Mouse (Mus musculus): ENCODE results near the gene Arhgef7. TPM values are rescaled to one million over a fixed set of nuclear protein-coding genes. Genes with fewer than 3 reads are reported as not detected.

Arhgef7 gene
- polyA plus RNA-seq, 1 experiment = 38.5 TPM

- Histone ChIP-seq H3K27me3 (ENCODE audit: control insufficient read depth, insufficient read depth, low read length, poor library complexity, severe bottlenecking) (no peaks in the 10 kb centered on the region), H3K36me3 (ENCODE audit: control insufficient read depth, insufficient read depth, low read length, poor library complexity, severe bottlenecking) (no peaks in the 10 kb centered on the region), H3K9ac (ENCODE audit: low read depth, poor library complexity, severe bottlenecking) (no peak overlapping the region), H3K9me3 (replicated peaks; ENCODE audit: control insufficient read depth, insufficient read depth, low read length, poor library complexity, severe bottlenecking) (peaks cover 19% of the 10 kb centered on the region), H3K27ac (ENCODE audit: insufficient read depth, low read length) (no peak overlapping the region), H3K4me1 (ENCODE audit: control insufficient read depth, insufficient read depth, low read length) (no peaks in the 10 kb centered on the region), H3K4me3 (ENCODE audit: low read depth, low read length) (no peak overlapping the region)
- TF ChIP-seq POLR2A (IDR thresholded peaks at IDR 0.05; ENCODE audit: insufficient read depth, low read length) = no peak
- no peak for TF ChIP-seq EP300 (IDR thresholded peaks at IDR 0.05; ENCODE audit: insufficient read depth, low read depth, low read length)
- no peak for TF ChIP-seq CTCF (IDR thresholded peaks at IDR 0.05; ENCODE audit: low read depth, low read length)
Observed at GRCm38 (mm10) chr8:11884646-11885045, 157.1 kb downstream of the Arhgef7 start.

Other genes with a start within 250 kb of the Arhgef7 start
- 1.4 and 1.6 TPM in 2 replicates for gene Rab20, start 249.0 kb upstream of the Arhgef7 start, polyA plus RNA-seq (2011; ENCODE audit: insufficient read depth, insufficient read length, low read depth, missing spikeins)
- 34.7 and 35.5 TPM in 2 replicates for gene Naxd, start 230.2 kb upstream of the Arhgef7 start, polyA plus RNA-seq (2011; ENCODE audit: insufficient read depth, insufficient read length, low read depth, missing spikeins)
- 19.5 and 19.9 TPM in 2 replicates for gene Cars2, start 176.9 kb upstream of the Arhgef7 start, polyA plus RNA-seq (2011; ENCODE audit: insufficient read depth, insufficient read length, low read depth, missing spikeins)
- 58.2 and 59.1 TPM in 2 replicates for gene Ing1, start 172.2 kb upstream of the Arhgef7 start, polyA plus RNA-seq (2011; ENCODE audit: insufficient read depth, insufficient read length, low read depth, missing spikeins)
- 101 and 104 TPM in 2 replicates for gene Ankrd10, start 92.0 kb upstream of the Arhgef7 start, polyA plus RNA-seq (2011; ENCODE audit: insufficient read depth, insufficient read length, low read depth, missing spikeins)
- not detected in 2 replicates for gene 1700016D06Rik, start 26.7 kb upstream of the Arhgef7 start, polyA plus RNA-seq (2011; ENCODE audit: insufficient read depth, insufficient read length, low read depth, missing spikeins)
- not detected in 2 replicates for gene Tex29, start 112.8 kb downstream of the Arhgef7 start, polyA plus RNA-seq (2011; ENCODE audit: insufficient read depth, insufficient read length, low read depth, missing spikeins)